Mouse (Mus musculus): Measurements from ENCODE around the gene Dio1. TPM values are rescaled to one million over a fixed set of nuclear protein-coding genes. Genes with fewer than 3 reads are reported as not detected.

Dio1 gene
- not detected in 2 replicates for total RNA-seq (2012; rRNA removed)
- under 1 TPM in 1 of 2 experiments, not detected in 1; 0.13 TPM for polyA plus RNA-seq (2012; ENCODE audit: insufficient read depth in 1 of 2, insufficient read length in 2 of 2, low read depth in 1 of 2, low replicate concordance in 2 of 2, missing spikeins in 1 of 2)

DNA sequence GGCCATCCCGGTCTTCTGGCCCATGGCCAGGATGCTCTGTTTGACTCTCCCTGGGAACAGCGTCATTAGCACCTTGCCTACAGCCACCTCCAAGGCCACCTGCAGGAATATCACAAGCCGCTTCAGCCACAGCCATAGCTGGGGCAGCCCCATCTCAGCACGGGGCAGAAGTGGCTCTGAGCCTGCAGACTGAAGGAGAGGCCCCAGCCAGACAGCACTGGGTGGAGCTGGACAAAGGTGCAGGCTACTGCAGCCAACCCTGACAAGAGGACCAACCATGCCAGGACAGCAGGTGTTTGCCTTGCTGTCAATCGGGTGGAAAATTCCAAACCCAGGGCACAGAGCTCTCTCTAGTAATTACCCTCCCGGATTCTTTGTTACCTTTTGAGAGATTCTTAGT lies at the start of gene Dio1:
Gene Dio1, minus strand, starts transcription at position 204 of the 400 bp plus-strand sequence.
- Histone ChIP-seq H3K9me3 (replicated peaks; ENCODE audit: insufficient read depth, low read length) (no peaks in the 10 kb centered on the region), H3K27me3 (ENCODE audit: control insufficient read depth in 1 of 2, insufficient read depth in 2 of 2, low read length in 2 of 2) (peaks cover 7 to 15% of the 10 kb centered on the region in 2 experiments; a peak in 3 of 4 replicates), H3K9ac (ENCODE audit: control insufficient read depth, low read depth, low read length, poor library complexity, severe bottlenecking) (no peak within 1 kb of the TSS), H3K36me3 (ENCODE audit: control insufficient read depth in 1 of 2, insufficient read depth in 2 of 2, low read length in 2 of 2) (no peaks in the 10 kb centered on the region), H3K79me2 (ENCODE audit: control insufficient read depth, insufficient read depth, low read length, poor library complexity) (no peaks in the 10 kb centered on the region), H3K4me3 (ENCODE audit: control insufficient read depth in 1 of 2, insufficient read depth in 1 of 2, low read depth in 2 of 2, low read length in 2 of 2) (no peak within 1 kb of the TSS), H3K27ac (ENCODE audit: control insufficient read depth, low read depth, low read length) (no peak within 1 kb of the TSS), H3K4me1 (ENCODE audit: control insufficient read depth in 1 of 2, insufficient read depth in 2 of 2, low read length in 2 of 2) (no peaks in the 10 kb centered on the region; a peak in 1 of 4 replicates)
- DNase-seq (ENCODE audit: low read depth, low spot score) = no peak
- TF ChIP-seq BHLHE40 (IDR thresholded peaks at IDR 0.05; ENCODE audit: borderline replicate concordance, low read depth, low read length) = no peak
- TF ChIP-seq SIN3A (IDR thresholded peaks at IDR 0.05; ENCODE audit: low read length) = no peak
- no peak for TF ChIP-seq EP300 (IDR thresholded peaks at IDR 0.05; ENCODE audit: low read depth in 1 of 2, low read length in 2 of 2)
- TF ChIP-seq GABPA (IDR thresholded peaks at IDR 0.05; ENCODE audit: low read depth, low read length) = no peak
- TF ChIP-seq MEF2A (IDR thresholded peaks at IDR 0.05; ENCODE audit: extremely low read depth, insufficient replicate concordance, low read depth, low read length, poor library complexity, severe bottlenecking) = no peak
- TF ChIP-seq UBTF (IDR thresholded peaks at IDR 0.05; ENCODE audit: borderline replicate concordance, insufficient read depth, low read depth, low read length) = no peak
- TF ChIP-seq TAL1 (IDR thresholded peaks at IDR 0.05; ENCODE audit: low read length) = no peak
- no peak for TF ChIP-seq MYB (IDR thresholded peaks at IDR 0.05; ENCODE audit: low read depth, low read length)
- no peak for TF ChIP-seq MAX (IDR thresholded peaks at IDR 0.05; ENCODE audit: low read length)
- no peak for TF ChIP-seq E2F4 (IDR thresholded peaks at IDR 0.05; ENCODE audit: borderline replicate concordance, low read depth, low read length)
- no peak for TF ChIP-seq KAT2A (conservative IDR thresholded peaks at IDR 0.05; ENCODE audit: low read depth, low read length)
- TF ChIP-seq CHD2 (IDR thresholded peaks at IDR 0.05; ENCODE audit: low read length) = no peak
- TF ChIP-seq MYC (IDR thresholded peaks at IDR 0.05; ENCODE audit: low read depth, low read length) = no peak
- TF ChIP-seq USF1 (IDR thresholded peaks at IDR 0.05; ENCODE audit: low read depth, low read length) = no peak
- TF ChIP-seq SMC3 (IDR thresholded peaks at IDR 0.05; ENCODE audit: low read depth, low read length) = no peak
- TF ChIP-seq GATA1 (IDR thresholded peaks at IDR 0.05; ENCODE audit: low read depth, low read length) = no peak
- TF ChIP-seq NRF1 (IDR thresholded peaks at IDR 0.05; ENCODE audit: insufficient read depth, low read depth, low read length, poor library complexity, severe bottlenecking) = no peak
- TF ChIP-seq MAFK (IDR thresholded peaks at IDR 0.05; ENCODE audit: borderline replicate concordance, low read depth, low read length) = no peak
- TF ChIP-seq USF2 (IDR thresholded peaks at IDR 0.05; ENCODE audit: borderline replicate concordance in 1 of 2, insufficient read depth in 1 of 2, low read depth in 1 of 2, low read length in 2 of 2) = no peak

DNA sequence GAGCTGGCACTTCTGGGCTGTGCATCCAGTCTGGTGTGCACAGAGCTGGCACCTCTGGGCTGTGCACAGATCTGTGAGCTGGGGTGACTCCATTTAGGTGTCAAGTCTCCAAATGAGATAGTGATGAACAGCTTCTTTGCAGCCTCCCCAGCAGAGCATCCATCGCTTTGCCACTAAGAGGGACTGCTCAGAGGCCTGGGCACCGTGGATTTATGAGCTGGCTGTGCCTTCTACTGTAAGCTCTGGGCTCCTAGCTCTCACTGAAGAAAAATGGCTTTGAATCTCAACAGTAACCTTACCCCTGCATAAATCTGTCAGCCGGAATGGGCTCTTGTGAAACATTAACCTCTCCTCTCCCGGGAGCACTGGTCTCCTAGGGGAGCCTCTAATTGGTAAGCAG lies 47.6 kb upstream of the Dio1 start:
- Histone ChIP-seq H3K79me2 (ENCODE audit: control insufficient read depth, insufficient read depth, low read length, poor library complexity) (no peaks in the 10 kb centered on the region), H3K27ac (ENCODE audit: control insufficient read depth, low read depth, low read length) (no peak overlapping the region), H3K4me3 (ENCODE audit: control insufficient read depth in 1 of 2, insufficient read depth in 1 of 2, low read depth in 2 of 2, low read length in 2 of 2) (no peak overlapping the region), H3K9me3 (replicated peaks; ENCODE audit: insufficient read depth, low read length) (no peaks in the 10 kb centered on the region), H3K9ac (ENCODE audit: control insufficient read depth, low read depth, low read length, poor library complexity, severe bottlenecking) (no peak overlapping the region), H3K4me1 (ENCODE audit: control insufficient read depth in 1 of 2, insufficient read depth in 2 of 2, low read length in 2 of 2) (peaks cover 3 to 6% of the 10 kb centered on the region in 2 experiments; a peak in 2 of 4 replicates), H3K36me3 (ENCODE audit: control insufficient read depth in 1 of 2, insufficient read depth in 2 of 2, low read length in 2 of 2) (no peaks in the 10 kb centered on the region), H3K27me3 (ENCODE audit: control insufficient read depth in 1 of 2, insufficient read depth in 2 of 2, low read length in 2 of 2) (no peaks in the 10 kb centered on the region)
- no peak for DNase-seq (ENCODE audit: low read depth, low spot score)
- TF ChIP-seq ETS1 (IDR thresholded peaks at IDR 0.05; ENCODE audit: low read depth, low read length) = no peak
- TF ChIP-seq MYC (IDR thresholded peaks at IDR 0.05; ENCODE audit: low read depth, low read length) = no peak
- TF ChIP-seq HCFC1 (IDR thresholded peaks at IDR 0.05; ENCODE audit: low read depth, low read length) = no peak
- no peak for TF ChIP-seq TAL1 (IDR thresholded peaks at IDR 0.05; ENCODE audit: low read length)
- no peak for TF ChIP-seq E2F4 (IDR thresholded peaks at IDR 0.05; ENCODE audit: borderline replicate concordance, low read depth, low read length)

Measured in MEL (cell line).